Mouse (Mus musculus): ENCODE results near the gene Exoc3l2. TPM values are rescaled to one million over a fixed set of nuclear protein-coding genes. Genes with fewer than 3 reads are reported as not detected.

Gene Exoc3l2
- polyA plus RNA-seq, 1 experiment from 2014 or later = 1.2 TPM

- 46% methylated on average over 3 of the region's 3 CpGs for WGBS
- Histone ChIP-seq H3K4me2 (ENCODE audit: low read depth, low read length) (no peak overlapping the region), H3K9me3 (replicated peaks; ENCODE audit: control insufficient read depth, low read length) (no peaks in the 10 kb centered on the region), H3K4me1 (ENCODE audit: control insufficient read depth, insufficient read depth, low read length) (no peaks in the 10 kb centered on the region), H3K4me3 (ENCODE audit: low read depth, low read length) (no peak overlapping the region), H3K9ac (replicated peaks; ENCODE audit: low read length) (no peak overlapping the region), H3K27ac (replicated peaks; ENCODE audit: low read depth, low read length) (no peak overlapping the region), H3K36me3 (replicated peaks; ENCODE audit: control insufficient read depth, insufficient read depth, low read depth, low read length) (peaks cover 13% of the 10 kb centered on the region), H3K27me3 (ENCODE audit: control insufficient read depth, insufficient read depth, low read length) (no peaks in the 10 kb centered on the region)
- no peak for ATAC-seq (replicated peaks; ENCODE audit: insufficient number of reproducible peaks, low FRiP score, low TSS enrichment, low read depth)
- peak; percentile 89 for DNase-seq (ENCODE audit: low spot score)
These were observed 19.8 kb upstream of the Exoc3l2 start for GRCm38 (mm10) chr7:19443344-19443743.

- H3K4me3 ChIP-seq (ENCODE audit: low read depth, low read length) = no peak overlapping the region
- no peak; the same call in 1 of the 2 replicates for ATAC-seq (replicated peaks; ENCODE audit: insufficient number of reproducible peaks, low FRiP score, low TSS enrichment, low read depth)
- H3K36me3 ChIP-seq (replicated peaks; ENCODE audit: control insufficient read depth, insufficient read depth, low read depth, low read length) = peaks cover 17% of the 10 kb centered on the region
- WGBS = 80% methylated on average over 12 of the region's 12 CpGs
- DNase-seq (ENCODE audit: low spot score) = no peak
- no peaks in the 10 kb centered on the region for H3K9me3 ChIP-seq (replicated peaks; ENCODE audit: control insufficient read depth, low read length)
- H3K4me1 ChIP-seq (ENCODE audit: control insufficient read depth, insufficient read depth, low read length) = no peaks in the 10 kb centered on the region
- no peak overlapping the region for H3K9ac ChIP-seq (replicated peaks; ENCODE audit: low read length)
- H3K4me2 ChIP-seq (ENCODE audit: low read depth, low read length) = no peak overlapping the region
- H3K27ac ChIP-seq (replicated peaks; ENCODE audit: low read depth, low read length) = no peak overlapping the region
- H3K27me3 ChIP-seq (ENCODE audit: control insufficient read depth, insufficient read depth, low read length) = no peaks in the 10 kb centered on the region
These were observed 18.3 kb upstream of the Exoc3l2 start for GRCm38 (mm10) chr7:19444801-19445200.

- ATAC-seq (replicated peaks; ENCODE audit: insufficient number of reproducible peaks, low FRiP score, low TSS enrichment, low read depth) = no peak
- 93% methylated on average over 16 of the region's 16 CpGs for WGBS
These were observed 15.4 kb upstream of the Exoc3l2 start for GRCm38 (mm10) chr7:19447689-19448088.

GRCm38 (mm10) chr7:19449165-19449564, 14.0 kb upstream of the Exoc3l2 start:
- Histone ChIP-seq H3K27ac (replicated peaks; ENCODE audit: low read depth, low read length) (no peak overlapping the region), H3K27me3 (ENCODE audit: control insufficient read depth, insufficient read depth, low read length) (no peaks in the 10 kb centered on the region), H3K9me3 (replicated peaks; ENCODE audit: control insufficient read depth, low read length) (no peaks in the 10 kb centered on the region), H3K4me2 (ENCODE audit: low read depth, low read length) (no peak overlapping the region), H3K9ac (replicated peaks; ENCODE audit: low read length) (no peak overlapping the region), H3K36me3 (replicated peaks; ENCODE audit: control insufficient read depth, insufficient read depth, low read depth, low read length) (peaks cover 18% of the 10 kb centered on the region), H3K4me3 (ENCODE audit: low read depth, low read length) (no peak overlapping the region), H3K4me1 (ENCODE audit: control insufficient read depth, insufficient read depth, low read length) (no peaks in the 10 kb centered on the region)
- ATAC-seq (replicated peaks; ENCODE audit: insufficient number of reproducible peaks, low FRiP score, low TSS enrichment, low read depth) (no peak), DNase-seq (ENCODE audit: low spot score) (no peak)
- 87% methylated on average over 12 of the region's 12 CpGs for WGBS

More at GRCm38 (mm10) chr7:19447689-19448088, 15.4 kb upstream of the Exoc3l2 start:
- no peak overlapping the region for H3K4me2 ChIP-seq (ENCODE audit: low read depth, low read length)
- no peaks in the 10 kb centered on the region for H3K9me3 ChIP-seq (replicated peaks; ENCODE audit: control insufficient read depth, low read length)
- H3K36me3 ChIP-seq (replicated peaks; ENCODE audit: control insufficient read depth, insufficient read depth, low read depth, low read length) = peaks cover 22% of the 10 kb centered on the region
- H3K27me3 ChIP-seq (ENCODE audit: control insufficient read depth, insufficient read depth, low read length) = no peaks in the 10 kb centered on the region
- no peak for DNase-seq (ENCODE audit: low spot score)
- no peak overlapping the region for H3K9ac ChIP-seq (replicated peaks; ENCODE audit: low read length)
- no peak overlapping the region for H3K27ac ChIP-seq (replicated peaks; ENCODE audit: low read depth, low read length)
- no peak overlapping the region for H3K4me3 ChIP-seq (ENCODE audit: low read depth, low read length)
- no peaks in the 10 kb centered on the region for H3K4me1 ChIP-seq (ENCODE audit: control insufficient read depth, insufficient read depth, low read length)

GRCm38 (mm10) chr7:19455186-19455585, 7.9 kb upstream of the Exoc3l2 start:
- Histone ChIP-seq H3K4me1 (ENCODE audit: control insufficient read depth, insufficient read depth, low read length) (no peaks in the 10 kb centered on the region; the same call in 1 of the 2 replicates), H3K36me3 (replicated peaks; ENCODE audit: control insufficient read depth, insufficient read depth, low read depth, low read length) (0 out of 2 replicates have a peak, but pooled peaks cover 6% of the 10 kb centered on the region), H3K27ac (replicated peaks; ENCODE audit: low read depth, low read length) (no peak overlapping the region), H3K4me2 (ENCODE audit: low read depth, low read length) (no peak overlapping the region), H3K27me3 (ENCODE audit: control insufficient read depth, insufficient read depth, low read length) (no peaks in the 10 kb centered on the region), H3K4me3 (ENCODE audit: low read depth, low read length) (no peak overlapping the region), H3K9me3 (replicated peaks; ENCODE audit: control insufficient read depth, low read length) (no peaks in the 10 kb centered on the region), H3K9ac (replicated peaks; ENCODE audit: low read length) (no peak overlapping the region)
- ATAC-seq (replicated peaks; ENCODE audit: insufficient number of reproducible peaks, low FRiP score, low TSS enrichment, low read depth) (no peak), DNase-seq (ENCODE audit: low spot score) (no peak)
- WGBS = 94% methylated on average over 4 of the region's 4 CpGs

GRCm38 (mm10) chr7:19455819-19456495, 7.2 kb upstream of the Exoc3l2 start:
- H3K27me3 ChIP-seq (ENCODE audit: control insufficient read depth, insufficient read depth, low read length) = no peaks in the 10 kb centered on the region
- no peak for ATAC-seq (replicated peaks; ENCODE audit: insufficient number of reproducible peaks, low FRiP score, low TSS enrichment, low read depth)
- no peak for DNase-seq (ENCODE audit: low spot score)
- no peaks in the 10 kb centered on the region for H3K9me3 ChIP-seq (replicated peaks; ENCODE audit: control insufficient read depth, low read length)
- H3K36me3 ChIP-seq (replicated peaks; ENCODE audit: control insufficient read depth, insufficient read depth, low read depth, low read length) = 0 out of 2 replicates have a peak, but pooled peaks cover 2% of the 10 kb centered on the region
- H3K27ac ChIP-seq (replicated peaks; ENCODE audit: low read depth, low read length) = no peak overlapping the region
- no peak overlapping the region for H3K4me2 ChIP-seq (ENCODE audit: low read depth, low read length)
- H3K9ac ChIP-seq (replicated peaks; ENCODE audit: low read length) = no peak overlapping the region
- no peaks in the 10 kb centered on the region; the same call in 1 of the 2 replicates for H3K4me1 ChIP-seq (ENCODE audit: control insufficient read depth, insufficient read depth, low read length)
- H3K4me3 ChIP-seq (ENCODE audit: low read depth, low read length) = no peak overlapping the region
- 79% methylated on average over 11 of the region's 11 CpGs for WGBS

- DNase-seq (ENCODE audit: low spot score) = no peak
- Histone ChIP-seq H3K4me1 (ENCODE audit: control insufficient read depth, insufficient read depth, low read length) (no peaks in the 10 kb centered on the region; the same call in 1 of the 2 replicates), H3K9ac (replicated peaks; ENCODE audit: low read length) (no peak overlapping the region), H3K4me3 (ENCODE audit: low read depth, low read length) (no peak overlapping the region), H3K9me3 (replicated peaks; ENCODE audit: control insufficient read depth, low read length) (no peaks in the 10 kb centered on the region), H3K27me3 (ENCODE audit: control insufficient read depth, insufficient read depth, low read length) (no peaks in the 10 kb centered on the region), H3K27ac (replicated peaks; ENCODE audit: low read depth, low read length) (no peak overlapping the region), H3K4me2 (ENCODE audit: low read depth, low read length) (no peak overlapping the region; the same call in 1 of the 2 replicates), H3K36me3 (replicated peaks; ENCODE audit: control insufficient read depth, insufficient read depth, low read depth, low read length) (no peaks in the 10 kb centered on the region)
- ATAC-seq (replicated peaks; ENCODE audit: insufficient number of reproducible peaks, low FRiP score, low TSS enrichment, low read depth) = no peak
- WGBS = 97% methylated on average over 7 of the region's 7 CpGs
These were observed 6.5 kb upstream of the Exoc3l2 start for GRCm38 (mm10) chr7:19456628-19457027.

- DNase-seq (ENCODE audit: low spot score) (no peak), ATAC-seq (replicated peaks; ENCODE audit: insufficient number of reproducible peaks, low FRiP score, low TSS enrichment, low read depth) (0 out of 2 replicates have a peak, but pooled peaks have one; percentile 4)
- H3K27ac ChIP-seq (replicated peaks; ENCODE audit: low read depth, low read length) = 0 out of 2 replicates have a peak overlapping the region, but pooled peaks have one; percentile 68
These were observed 5.6 kb upstream of the Exoc3l2 start for GRCm38 (mm10) chr7:19457414-19458071.

More at GRCm38 (mm10) chr7:19457414-19458071, 5.6 kb upstream of the Exoc3l2 start:
- H3K36me3 ChIP-seq (replicated peaks; ENCODE audit: control insufficient read depth, insufficient read depth, low read depth, low read length) = no peaks in the 10 kb centered on the region
- 8% methylated on average over 14 of the region's 14 CpGs for WGBS
- H3K4me1 ChIP-seq (ENCODE audit: control insufficient read depth, insufficient read depth, low read length) = no peaks in the 10 kb centered on the region; the same call in 1 of the 2 replicates
- peak overlapping the region; percentile 76 for H3K4me2 ChIP-seq (ENCODE audit: low read depth, low read length)
- peak overlapping the region; percentile 91 for H3K4me3 ChIP-seq (ENCODE audit: low read depth, low read length)
- H3K9me3 ChIP-seq (replicated peaks; ENCODE audit: control insufficient read depth, low read length) = no peaks in the 10 kb centered on the region
- H3K9ac ChIP-seq (replicated peaks; ENCODE audit: low read length) = peak overlapping the region; percentile 84
- no peaks in the 10 kb centered on the region for H3K27me3 ChIP-seq (ENCODE audit: control insufficient read depth, insufficient read depth, low read length)

All from embryonic facial prominence, embryonic 11.5 days (tissue).